Comparison of ENCODE assay signal across 23 mouse cellular contexts in genomic region chr10:71148226-71148625, GRCm38 (mm10).
"Had no signal": no experiment of that assay in that cellular context is flagged by ENCODE, and none has a peak within 500 bp of the region (broad histone marks: within the 10 kb centered on the region; RNA-seq: fewer than 3 reads in every experiment).

No protein-coding gene starts in this region.

- H3K4me3 ChIP-seq: heart, embryonic 10.5 days; heart, embryonic 13.5 days; heart, embryonic 15.5 days; hindbrain, embryonic 13.5 days; hindbrain, embryonic 15.5 days; kidney, embryonic 15.5 days; limb, embryonic 10.5 days; limb, embryonic 12.5 days had no signal

- H3K4me2 ChIP-seq: heart, embryonic 13.5 days; heart, embryonic 15.5 days; hindbrain, embryonic 13.5 days; hindbrain, embryonic 15.5 days; kidney, embryonic 15.5 days; limb, embryonic 12.5 days had no signal

- H3K27me3 ChIP-seq: heart, embryonic 13.5 days; heart, embryonic 15.5 days; hindbrain, embryonic 13.5 days; hindbrain, embryonic 15.5 days; kidney, embryonic 15.5 days; limb, embryonic 12.5 days had no signal

- H3K4me1 ChIP-seq: hindbrain, embryonic 13.5 days; hindbrain, embryonic 15.5 days had no signal

- DNase-seq: gastrocnemius, postnatal 14 days; gastrocnemius, postnatal 36 days; heart, adult 18-20 months; heart, postnatal 14 days; heart, postnatal 36 days; kidney, adult 11 months; kidney, adult 2 months; kidney, adult 9 months; kidney, postnatal 14 days; kidney, postnatal 36 days; layer of hippocampus, adult 9-11 months; layer of hippocampus, postnatal 36 days; liver had no signal

- H3K36me3 ChIP-seq: heart, embryonic 10.5 days; heart, embryonic 15.5 days; hindbrain, embryonic 13.5 days; hindbrain, embryonic 15.5 days; kidney, embryonic 15.5 days; limb, embryonic 10.5 days; limb, embryonic 12.5 days had no signal

- H3K9ac ChIP-seq: heart, embryonic 13.5 days; heart, embryonic 15.5 days; hindbrain, embryonic 13.5 days; hindbrain, embryonic 15.5 days; kidney, embryonic 15.5 days; limb, embryonic 12.5 days had no signal

- H3K9me3 ChIP-seq: heart, embryonic 10.5 days; heart, embryonic 15.5 days; hindbrain, embryonic 13.5 days; hindbrain, embryonic 15.5 days; kidney, embryonic 15.5 days; limb, embryonic 10.5 days had no signal

- ATAC-seq: hindbrain, postnatal 0 days; intestine, embryonic 16.5 days had no signal

- H3K27ac ChIP-seq: heart, embryonic 10.5 days; heart, embryonic 13.5 days; heart, embryonic 15.5 days; hindbrain, embryonic 13.5 days; hindbrain, embryonic 15.5 days; hindbrain, postnatal 0 days; kidney, embryonic 15.5 days; limb, embryonic 10.5 days; limb, embryonic 12.5 days had no signal
